Mouse (Mus musculus): ENCODE measurements around the gene Gm17019.
"Not testable (repeated sequence)": the region's sequence is repeated elsewhere in the genome, so short reads cannot be mapped to it uniquely, and the experiment has no call there.

- TF ChIP-seq CTCF (IDR thresholded peaks at IDR 0.05; ENCODE audit: borderline replicate concordance, control insufficient read depth, extremely low read depth, insufficient read depth, low read length, poor library complexity); POLR2A (IDR thresholded peaks at IDR 0.05; ENCODE audit: control insufficient read depth, extremely low read depth, insufficient read depth, low read length, poor library complexity): not testable (repeated sequence)
These were observed 7.2 kb upstream of the Gm17019 start for GRCm38 (mm10) chr5:15039984-15040383.
